Mouse (Mus musculus) cerebellum, adult 9-11 months (tissue): Measurements from ENCODE around the gene Ccdc151.

Source experiments
- DNase-seq: peaks from one replicate; pipeline ENCODE4 v3.0.0; 2022

Gene Ccdc151

GRCm38 (mm10) chr9:21955570-21956281 is 46.7 kb downstream of the Ccdc151 start, which contains the start of gene Swsap1:
Gene Swsap1 (plus strand): TSS chr9:21955755.
- DNase-seq = peak; percentile 99

DNA sequence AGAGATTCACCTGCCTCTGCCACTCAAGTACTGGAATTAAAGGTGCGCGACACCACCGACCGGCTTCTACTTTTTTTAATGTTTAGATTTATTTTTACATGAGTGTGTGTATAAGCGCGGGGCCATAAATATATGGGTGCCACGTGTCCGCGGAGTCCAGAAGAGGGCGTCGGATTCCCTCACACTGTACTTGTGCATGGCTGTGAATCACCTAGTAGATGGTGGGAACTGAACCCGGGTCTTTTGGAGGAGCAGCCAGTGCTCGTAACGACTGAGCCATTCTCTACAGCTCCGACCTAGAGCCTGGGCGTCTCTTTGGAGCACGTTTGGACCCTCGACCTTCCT is 47.2 kb downstream of the Ccdc151 start:
- no peak for DNase-seq

- DNase-seq = peak; percentile 59
Measured at GRCm38 (mm10) chr9:21954635-21955034, 47.8 kb downstream of the Ccdc151 start.

DNA sequence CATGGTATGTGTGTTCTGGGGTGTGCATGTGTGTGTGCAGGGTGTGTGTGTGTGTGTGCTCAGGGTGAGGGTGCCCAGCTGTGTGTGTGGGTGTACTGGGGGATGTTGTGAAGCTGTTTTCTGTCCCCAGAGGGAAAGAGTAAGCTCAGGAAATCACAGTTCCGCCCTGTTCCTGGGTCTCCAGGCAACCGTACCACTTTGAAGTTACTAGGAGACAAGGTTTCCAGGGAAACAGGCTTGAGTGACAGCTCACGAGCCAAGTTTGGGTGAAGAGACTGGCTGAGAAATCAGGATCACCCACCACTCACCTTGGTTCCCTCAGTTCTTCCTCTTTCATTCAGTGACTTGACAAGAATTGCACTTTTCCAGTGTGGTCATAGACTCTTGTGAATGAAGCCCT is 48.8 kb downstream of the Ccdc151 start:
- no peak for DNase-seq

DNA sequence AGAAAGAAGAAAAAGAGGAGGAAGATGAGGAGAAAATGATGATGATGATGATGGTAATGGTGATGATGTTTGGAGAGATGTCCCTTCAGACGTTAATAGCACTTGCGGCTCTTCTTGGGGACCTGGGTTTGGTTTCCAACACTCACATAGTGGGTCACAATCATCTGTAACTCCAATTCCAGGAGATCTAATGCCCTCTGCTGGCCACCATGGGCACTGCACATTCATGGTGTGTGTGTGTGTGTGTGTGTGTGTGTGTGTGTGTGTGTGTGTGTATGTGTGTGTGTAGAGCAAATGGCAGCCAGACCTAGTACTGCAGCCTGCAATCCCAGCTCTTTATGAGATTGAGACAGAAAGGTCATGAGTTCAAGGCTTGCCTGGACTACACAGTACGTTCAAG is 50.5 kb downstream of the Ccdc151 start:
- DNase-seq = no peak

- DNase-seq = no peak
Measured at GRCm38 (mm10) chr9:21950322-21950721, 52.1 kb downstream of the Ccdc151 start.

DNA sequence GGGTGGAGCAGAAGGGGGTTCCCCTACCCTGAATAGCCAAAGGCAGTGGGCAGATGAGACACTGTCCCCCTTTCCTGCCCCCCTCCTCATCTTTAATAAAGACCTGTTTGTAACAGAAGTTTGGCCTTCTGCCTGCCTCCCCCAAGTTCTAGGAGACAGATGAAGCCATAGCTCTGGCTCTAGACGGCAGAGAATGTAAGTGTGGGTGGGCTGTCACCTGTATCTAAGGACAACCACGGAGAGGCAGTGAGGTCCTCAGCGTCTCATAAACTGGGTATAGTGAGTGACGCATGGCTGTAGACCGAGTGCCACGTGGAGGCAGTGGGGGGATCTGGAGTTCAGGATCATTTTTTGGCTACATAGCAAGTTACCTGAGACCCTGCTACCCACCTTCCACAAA is 53.6 kb downstream of the Ccdc151 start:
- peak; percentile 17 for DNase-seq

DNA sequence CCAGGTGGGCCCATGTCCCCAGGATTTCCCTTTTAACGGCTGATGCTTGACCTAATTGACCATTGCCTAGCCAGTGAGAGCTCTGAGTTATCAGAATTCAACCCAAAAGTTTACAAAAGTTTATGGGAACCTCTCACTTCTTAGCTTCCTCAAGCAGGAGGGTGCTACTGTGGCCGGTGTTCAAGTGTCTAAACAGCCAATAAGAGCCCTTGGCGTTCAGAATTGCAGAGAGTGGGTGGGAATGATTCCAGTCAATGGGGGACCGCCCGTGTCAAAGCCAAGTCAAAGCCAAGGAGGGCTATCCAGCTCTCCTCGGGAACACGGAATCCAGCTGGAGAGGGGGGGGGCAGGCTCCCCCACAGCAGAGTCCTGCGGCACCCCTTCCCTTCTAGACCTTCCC is 54.3 kb downstream of the Ccdc151 start:
- DNase-seq = no peak

- DNase-seq = peak; percentile 39
Measured at GRCm38 (mm10) chr9:21947540-21948130, 54.8 kb downstream of the Ccdc151 start.

DNA sequence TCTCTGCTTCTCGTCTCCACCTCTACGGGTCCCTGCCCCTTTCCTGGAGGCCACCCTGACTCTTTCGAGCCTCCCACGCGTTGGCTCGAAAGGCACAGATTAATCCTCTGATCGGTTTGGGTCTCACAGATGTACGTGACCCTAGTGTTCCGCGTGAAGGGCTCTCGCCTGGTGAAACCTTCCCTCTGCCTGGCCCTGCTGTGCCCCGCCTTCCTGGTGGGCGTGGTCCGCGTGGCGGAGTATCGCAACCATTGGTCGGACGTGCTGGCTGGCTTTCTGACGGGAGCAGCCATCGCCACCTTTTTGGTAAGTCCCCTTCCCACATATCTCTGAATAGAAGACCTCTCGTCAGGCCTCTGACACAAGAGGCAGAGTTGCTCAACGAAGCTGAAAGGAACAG is 58.2 kb downstream of the Ccdc151 start:
- peak; percentile 41 for DNase-seq

GRCm38 (mm10) chr9:21943638-21944037 is 58.8 kb downstream of the Ccdc151 start:
- DNase-seq = no peak

DNA sequence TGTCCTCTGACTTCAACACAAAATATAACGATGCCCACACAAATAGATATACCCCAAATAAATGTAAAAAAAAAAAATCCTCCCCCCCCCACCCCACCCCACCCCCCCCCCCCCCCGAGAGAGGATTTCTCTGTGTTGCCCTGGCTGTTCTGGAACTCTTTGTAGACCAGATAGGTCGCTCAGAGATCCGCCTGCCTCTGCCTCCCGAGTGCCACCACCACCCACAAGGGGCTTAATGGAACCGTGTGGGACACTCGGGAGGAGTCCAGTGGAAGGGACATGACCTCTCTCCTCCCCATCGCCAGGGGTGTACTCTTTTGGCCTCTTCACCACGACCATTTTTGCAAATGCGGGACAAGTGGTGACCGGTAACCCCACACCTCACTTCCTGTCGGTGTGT is 59.4 kb downstream of the Ccdc151 start:
- no peak for DNase-seq
